Mouse (Mus musculus): ENCODE measurements at regions not wholly inside any gene's neighbourhood (a gene's known extent, or its start where the extent isn't known, plus 50 kb on each side); places are given as distances from the start of the nearest gene placed in this dataset.

DNA sequence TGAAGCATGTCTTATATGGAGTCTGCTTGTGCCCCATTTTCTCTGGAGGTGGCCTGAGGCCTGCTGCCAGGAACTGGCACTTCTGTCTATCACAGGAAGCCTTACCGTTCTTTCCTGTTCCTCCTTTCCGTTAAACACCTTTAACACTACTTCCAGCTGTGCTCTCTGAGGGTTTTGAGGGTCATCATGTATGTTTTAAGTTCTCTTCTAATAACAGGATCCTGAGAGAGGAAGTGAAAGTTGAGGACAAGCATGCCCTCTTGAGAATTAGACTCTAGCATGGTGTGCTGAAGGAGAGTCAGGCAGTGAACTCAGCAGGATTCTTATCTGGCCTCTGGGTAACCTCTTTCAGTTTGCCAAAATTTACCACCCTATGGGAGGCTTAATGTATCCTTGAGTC lies 418.0 kb upstream of the 9430069I07Rik start:
- DNase-seq (ENCODE audit: low spot score), result no peak

DNA sequence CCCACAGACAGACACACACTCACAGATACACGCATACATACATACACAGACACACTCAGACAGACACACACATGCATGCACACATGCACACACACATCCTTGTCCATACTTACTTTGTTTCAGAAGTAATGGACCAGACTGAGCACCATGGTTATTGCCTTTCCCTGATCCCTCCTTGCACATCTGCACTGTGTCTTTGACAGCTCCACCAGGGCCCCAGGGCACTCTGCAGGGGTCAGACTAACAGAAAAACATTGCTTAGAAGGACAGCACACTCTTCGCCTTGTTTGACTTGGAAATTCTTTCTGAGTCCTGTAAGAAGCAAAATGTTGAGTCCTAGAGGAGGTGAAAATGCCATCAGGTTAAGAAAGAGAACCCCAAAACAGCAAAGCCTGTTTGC lies 394.1 kb upstream of the 9430069I07Rik start:
- no peak for DNase-seq (ENCODE audit: low spot score)

DNA sequence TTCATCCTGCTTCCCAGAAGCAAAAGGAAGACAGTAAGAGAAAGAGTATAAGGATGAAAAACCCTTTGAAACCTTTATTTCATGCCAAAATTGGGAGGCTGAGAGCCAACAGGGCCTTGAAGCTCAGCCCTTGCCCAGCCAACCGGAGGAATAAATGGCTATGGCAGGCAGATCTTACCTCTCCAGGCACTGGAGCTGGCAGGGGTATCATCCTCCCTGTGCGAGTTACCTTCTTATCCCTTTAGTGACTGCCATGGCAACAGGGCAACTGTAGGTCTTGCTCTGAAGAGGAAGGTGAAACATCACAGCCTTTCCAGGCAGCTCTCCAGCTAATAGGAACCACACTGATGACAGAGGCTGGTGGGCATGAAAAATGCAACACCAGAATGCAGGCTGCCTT lies 393.3 kb upstream of the 9430069I07Rik start:
- no peak for DNase-seq (ENCODE audit: low spot score)

DNA sequence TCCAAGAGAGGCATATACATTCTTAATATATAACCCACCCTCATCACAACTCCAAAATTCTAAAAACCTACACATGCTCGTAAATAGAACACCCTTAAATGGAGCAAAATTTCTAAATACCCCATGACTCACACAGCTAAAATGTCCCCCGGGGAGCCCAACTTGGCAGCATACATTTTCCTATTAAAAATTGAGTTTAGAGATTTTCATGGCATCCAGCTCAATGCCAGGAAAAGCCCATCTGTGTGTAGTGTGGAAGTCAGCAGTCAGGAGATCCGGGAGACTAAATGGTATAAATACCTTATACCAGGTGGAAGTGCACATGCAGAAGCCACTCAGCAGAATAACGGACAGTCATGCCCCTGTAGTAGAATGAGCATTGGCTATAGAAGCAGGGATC lies 389.4 kb upstream of the 9430069I07Rik start:
- DNase-seq (ENCODE audit: low spot score), result no peak

DNA sequence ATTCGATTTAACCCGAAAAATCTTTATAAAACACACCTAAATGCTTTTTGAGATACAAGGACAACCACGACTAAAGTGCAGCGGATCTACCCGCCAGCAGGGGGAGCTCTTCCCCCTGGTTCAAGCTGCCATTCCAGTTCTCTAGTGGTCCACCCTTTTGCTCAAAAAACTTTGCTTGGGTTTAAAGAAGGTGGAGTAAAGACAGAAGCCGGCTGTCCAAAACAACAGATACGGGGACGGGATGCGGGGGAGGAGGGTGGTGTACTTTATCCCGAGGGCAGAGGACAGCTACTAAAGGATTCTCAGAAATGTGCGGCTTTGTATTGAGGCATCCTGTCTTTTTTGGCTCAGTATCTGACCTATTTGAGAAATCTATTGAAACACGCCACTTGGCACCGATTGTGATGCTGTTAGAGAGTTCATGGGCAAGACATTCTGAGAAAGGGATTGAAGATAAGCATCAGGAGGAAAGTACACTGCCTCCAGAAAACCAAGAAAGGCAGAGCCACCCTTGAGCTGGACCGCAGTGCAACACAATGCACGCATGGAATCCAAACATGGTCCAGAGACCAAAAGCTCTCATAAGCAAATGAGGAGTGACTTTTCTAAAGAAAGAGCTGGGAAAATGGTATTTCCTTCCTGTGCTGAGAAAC lies 385.6 kb upstream of the 9430069I07Rik start:
- DNase-seq (ENCODE audit: low spot score), result peak; percentile 76

DNA sequence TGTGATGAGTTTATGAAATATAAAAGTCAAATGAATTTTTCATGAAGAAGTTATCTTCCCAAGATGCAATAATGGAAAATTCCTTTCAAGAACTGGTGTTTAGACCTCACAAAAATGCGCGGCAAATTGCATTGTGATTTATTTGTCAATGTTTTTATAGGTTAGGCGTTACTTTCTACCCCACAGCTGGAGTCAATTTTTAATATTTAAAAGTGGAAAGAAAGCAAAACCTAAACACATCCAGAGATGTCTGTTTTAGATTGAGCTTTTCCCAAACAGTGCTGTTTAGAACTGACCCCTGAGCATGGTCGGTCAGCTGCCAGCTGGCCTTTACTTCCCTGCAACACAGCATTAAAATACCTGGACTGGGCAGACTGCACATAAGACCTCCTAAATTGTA lies 383.8 kb upstream of the 9430069I07Rik start:
- DNase-seq (ENCODE audit: low spot score), result no peak
